Mouse (Mus musculus): ENCODE results near the gene 4930430F08Rik. TPM values are rescaled to one million over a fixed set of nuclear protein-coding genes. Genes with fewer than 3 reads are reported as not detected.

4930430F08Rik gene
- polyA plus RNA-seq, 2 experiments = 11.3 to 15.3 TPM

DNA sequence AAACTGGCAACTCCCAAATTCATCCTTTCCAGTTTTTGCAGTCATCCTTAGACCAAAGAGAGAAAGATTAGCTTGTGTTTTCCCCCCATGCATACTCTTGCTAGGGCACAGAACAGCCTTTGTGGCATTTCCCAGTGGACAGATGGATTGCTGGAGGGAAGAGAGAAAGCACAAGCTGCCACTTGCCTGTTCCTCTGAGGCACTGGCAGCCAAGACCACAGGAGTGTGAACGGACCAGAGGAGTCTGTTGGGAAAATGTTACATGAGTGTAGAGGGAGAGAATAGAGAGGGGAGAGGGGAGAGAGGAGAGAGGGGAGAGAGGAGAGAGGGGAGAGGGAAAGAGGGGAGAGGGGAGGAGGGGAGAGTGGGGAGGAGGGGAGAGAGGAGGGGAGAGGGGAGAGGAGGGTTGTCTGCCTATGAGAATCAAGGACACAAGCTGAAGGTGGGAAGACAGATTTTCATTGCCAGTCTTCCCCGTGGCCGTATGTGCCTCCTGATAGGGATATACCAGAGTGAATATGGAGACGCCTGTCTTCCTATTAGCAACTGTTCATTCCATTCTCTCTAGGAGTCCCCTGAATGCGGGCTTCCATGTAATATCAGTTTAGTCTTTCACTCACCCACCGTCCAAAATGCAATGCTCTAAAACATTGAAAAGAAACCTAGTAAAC, 27.1 kb upstream of the 4930430F08Rik start:
- H3K36me3 ChIP-seq (ENCODE audit: control insufficient read depth, insufficient read depth, low read length) = no peaks in the 10 kb centered on the region
- no peak overlapping the region for H3K9ac ChIP-seq (ENCODE audit: low read depth, low read length, severe bottlenecking)
- no peak overlapping the region for H3K4me3 ChIP-seq (replicated peaks; ENCODE audit: low read length)
- no peak overlapping the region for H3K4me2 ChIP-seq (replicated peaks; ENCODE audit: low read depth, low read length, severe bottlenecking)
- no peak overlapping the region for H3K27ac ChIP-seq (replicated peaks; ENCODE audit: low read depth, low read length)
- ATAC-seq (ENCODE audit: low FRiP score, low read depth) (no peak), DNase-seq (ENCODE audit: low spot score) (no peak)
- no peaks in the 10 kb centered on the region for H3K4me1 ChIP-seq (ENCODE audit: control insufficient read depth, insufficient read depth, low read length)
- no peak for TF ChIP-seq POLR2A (IDR thresholded peaks at IDR 0.05; ENCODE audit: borderline replicate concordance, extremely low read depth, insufficient read depth, insufficient read length)
- H3K9me3 ChIP-seq (ENCODE audit: control insufficient read depth, low read length) = no peaks in the 10 kb centered on the region
- 66% methylated on average over 6 of the region's 6 CpGs for WGBS
- no peaks in the 10 kb centered on the region for H3K27me3 ChIP-seq (ENCODE audit: control insufficient read depth, insufficient read depth, low read length)

- 72% methylated on average over 2 of the region's 2 CpGs for WGBS
- no peaks in the 10 kb centered on the region for H3K36me3 ChIP-seq (ENCODE audit: control insufficient read depth, insufficient read depth, low read length)
- no peak for ATAC-seq (ENCODE audit: low FRiP score, low read depth)
- no peak overlapping the region for H3K4me3 ChIP-seq (replicated peaks; ENCODE audit: low read length)
- H3K4me2 ChIP-seq (replicated peaks; ENCODE audit: low read depth, low read length, severe bottlenecking) = no peak overlapping the region
- no peak overlapping the region for H3K27ac ChIP-seq (replicated peaks; ENCODE audit: low read depth, low read length)
- H3K9ac ChIP-seq (ENCODE audit: low read depth, low read length, severe bottlenecking) = no peak overlapping the region
- no peak for TF ChIP-seq POLR2A (IDR thresholded peaks at IDR 0.05; ENCODE audit: borderline replicate concordance, extremely low read depth, insufficient read depth, insufficient read length)
- no peaks in the 10 kb centered on the region for H3K9me3 ChIP-seq (ENCODE audit: control insufficient read depth, low read length)
- H3K27me3 ChIP-seq (ENCODE audit: control insufficient read depth, insufficient read depth, low read length) = no peaks in the 10 kb centered on the region
- DNase-seq (ENCODE audit: low spot score) = no peak
- H3K4me1 ChIP-seq (ENCODE audit: control insufficient read depth, insufficient read depth, low read length) = no peaks in the 10 kb centered on the region
These were observed 14.0 kb upstream of the 4930430F08Rik start for GRCm38 (mm10) chr10:100604254-100604653.

- ATAC-seq (ENCODE audit: low FRiP score, low read depth) (no peak), DNase-seq (ENCODE audit: low spot score) (no peak)
- no peaks in the 10 kb centered on the region for H3K9me3 ChIP-seq (ENCODE audit: control insufficient read depth, low read length)
- no peaks in the 10 kb centered on the region for H3K4me1 ChIP-seq (ENCODE audit: control insufficient read depth, insufficient read depth, low read length)
- no peak for TF ChIP-seq POLR2A (IDR thresholded peaks at IDR 0.05; ENCODE audit: borderline replicate concordance, extremely low read depth, insufficient read depth, insufficient read length)
- no peak overlapping the region for H3K4me3 ChIP-seq (replicated peaks; ENCODE audit: low read length)
- H3K9ac ChIP-seq (ENCODE audit: low read depth, low read length, severe bottlenecking) = no peak overlapping the region
- H3K27me3 ChIP-seq (ENCODE audit: control insufficient read depth, insufficient read depth, low read length) = no peaks in the 10 kb centered on the region
- H3K27ac ChIP-seq (replicated peaks; ENCODE audit: low read depth, low read length) = no peak overlapping the region
- WGBS = 84% methylated on average over 9 of the region's 9 CpGs
- H3K4me2 ChIP-seq (replicated peaks; ENCODE audit: low read depth, low read length, severe bottlenecking) = no peak overlapping the region
- no peaks in the 10 kb centered on the region for H3K36me3 ChIP-seq (ENCODE audit: control insufficient read depth, insufficient read depth, low read length)
These were observed 13.3 kb upstream of the 4930430F08Rik start for GRCm38 (mm10) chr10:100603511-100603910.

DNA sequence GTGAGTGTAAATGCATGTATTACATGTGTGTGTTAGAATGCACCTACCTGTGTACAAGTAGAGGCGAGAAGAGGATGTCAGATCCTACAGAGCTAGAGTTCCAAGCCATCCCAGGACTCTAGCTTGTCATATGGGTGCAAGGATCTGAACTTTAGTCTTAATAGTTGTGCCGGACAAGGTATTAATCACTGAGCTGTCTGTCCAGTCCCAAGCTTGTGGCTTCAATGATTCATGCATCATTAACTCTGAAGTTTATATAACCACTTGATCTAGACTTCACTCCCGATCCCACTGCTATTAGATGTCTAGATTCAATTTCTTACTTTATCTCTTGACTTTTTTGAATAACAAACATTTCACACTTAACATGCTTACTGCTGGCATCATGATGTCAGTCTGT, 8.1 kb upstream of the 4930430F08Rik start:
- WGBS = 80% methylated on average over 3 of the region's 3 CpGs
- no peaks in the 10 kb centered on the region for H3K36me3 ChIP-seq (ENCODE audit: control insufficient read depth, insufficient read depth, low read length)
- no peaks in the 10 kb centered on the region for H3K4me1 ChIP-seq (ENCODE audit: control insufficient read depth, insufficient read depth, low read length)
- H3K4me2 ChIP-seq (replicated peaks; ENCODE audit: low read depth, low read length, severe bottlenecking) = no peak overlapping the region
- H3K27ac ChIP-seq (replicated peaks; ENCODE audit: low read depth, low read length) = no peak overlapping the region
- no peak for TF ChIP-seq POLR2A (IDR thresholded peaks at IDR 0.05; ENCODE audit: borderline replicate concordance, extremely low read depth, insufficient read depth, insufficient read length)
- no peaks in the 10 kb centered on the region for H3K27me3 ChIP-seq (ENCODE audit: control insufficient read depth, insufficient read depth, low read length)
- no peak overlapping the region for H3K4me3 ChIP-seq (replicated peaks; ENCODE audit: low read length)
- no peak for DNase-seq (ENCODE audit: low spot score)
- no peak for ATAC-seq (ENCODE audit: low FRiP score, low read depth)
- H3K9me3 ChIP-seq (ENCODE audit: control insufficient read depth, low read length) = no peaks in the 10 kb centered on the region
- H3K9ac ChIP-seq (ENCODE audit: low read depth, low read length, severe bottlenecking) = no peak overlapping the region

- DNase-seq (ENCODE audit: low spot score) (peak; percentile 95), ATAC-seq (ENCODE audit: low FRiP score, low read depth) (peak; percentile 99)
- Histone ChIP-seq H3K9me3 (ENCODE audit: control insufficient read depth, low read length) (no peaks in the 10 kb centered on the region), H3K27ac (replicated peaks; ENCODE audit: low read depth, low read length) (peak overlapping the region; percentile 59; the same call in 1 of the 2 replicates), H3K4me3 (replicated peaks; ENCODE audit: low read length) (peak overlapping the region; percentile 69), H3K27me3 (ENCODE audit: control insufficient read depth, insufficient read depth, low read length) (no peaks in the 10 kb centered on the region), H3K36me3 (ENCODE audit: control insufficient read depth, insufficient read depth, low read length) (no peaks in the 10 kb centered on the region), H3K4me1 (ENCODE audit: control insufficient read depth, insufficient read depth, low read length) (0 out of 2 replicates have a peak, but pooled peaks cover 2% of the 10 kb centered on the region), H3K9ac (ENCODE audit: low read depth, low read length, severe bottlenecking) (peak overlapping the region; percentile 70), H3K4me2 (replicated peaks; ENCODE audit: low read depth, low read length, severe bottlenecking) (peak overlapping the region; percentile 68)
- peak; percentile 81; the same call in 1 of the 2 replicates for TF ChIP-seq POLR2A (IDR thresholded peaks at IDR 0.05; ENCODE audit: borderline replicate concordance, extremely low read depth, insufficient read depth, insufficient read length)
- WGBS = 4% methylated on average over 30 of the region's 31 CpGs
These were observed 1.3 kb downstream of the 4930430F08Rik start for GRCm38 (mm10) chr10:100588932-100589388.

All from limb, embryonic 14.5 days (tissue).